Mouse (Mus musculus): ENCODE measurements around the gene Mef2b. TPM values are rescaled to one million over a fixed set of nuclear protein-coding genes. Genes with fewer than 3 reads are reported as not detected.

Mef2b gene
- polyA plus RNA-seq, 1 experiment = 3.5 TPM

GRCm38 (mm10) chr8:70179082-70179481, 39.6 kb downstream of the Mef2b start:
- Histone ChIP-seq H3K27me3 (ENCODE audit: control insufficient read depth, insufficient read depth, low read length) (no peaks in the 10 kb centered on the region), H3K4me3 (ENCODE audit: control insufficient read depth, insufficient read depth, low read length) (no peak overlapping the region), H3K36me3 (ENCODE audit: control insufficient read depth, insufficient read depth, low read length) (no peaks in the 10 kb centered on the region; the same call in 1 of the 2 replicates), H3K27ac (ENCODE audit: control insufficient read depth, insufficient read depth, low read length) (no peak overlapping the region), H3K4me1 (replicated peaks; ENCODE audit: control insufficient read depth, insufficient read depth, low read length) (0 out of 2 replicates have a peak, but pooled peaks cover 4% of the 10 kb centered on the region)
- no peak for DNase-seq
- TF ChIP-seq CTCF (IDR thresholded peaks at IDR 0.05; ENCODE audit: borderline replicate concordance, control insufficient read depth, extremely low read depth, insufficient read depth, low read length, poor library complexity) = no peak
- TF ChIP-seq POLR2A (IDR thresholded peaks at IDR 0.05; ENCODE audit: control insufficient read depth, extremely low read depth, insufficient read depth, low read length, poor library complexity) = no peak
- WGBS = 95% methylated on average over 4 of the region's 4 CpGs

GRCm38 (mm10) chr8:70181212-70181902, 41.8 kb downstream of the Mef2b start:
- Histone ChIP-seq H3K36me3 (ENCODE audit: control insufficient read depth, insufficient read depth, low read length) (no peaks in the 10 kb centered on the region; the same call in 1 of the 2 replicates), H3K4me1 (replicated peaks; ENCODE audit: control insufficient read depth, insufficient read depth, low read length) (no peaks in the 10 kb centered on the region), H3K27me3 (ENCODE audit: control insufficient read depth, insufficient read depth, low read length) (no peaks in the 10 kb centered on the region), H3K27ac (ENCODE audit: control insufficient read depth, insufficient read depth, low read length) (no peak overlapping the region), H3K4me3 (ENCODE audit: control insufficient read depth, insufficient read depth, low read length) (no peak overlapping the region)
- WGBS = 94% methylated on average over 16 of the region's 16 CpGs
- TF ChIP-seq CTCF (IDR thresholded peaks at IDR 0.05; ENCODE audit: borderline replicate concordance, control insufficient read depth, extremely low read depth, insufficient read depth, low read length, poor library complexity) (no peak), POLR2A (IDR thresholded peaks at IDR 0.05; ENCODE audit: control insufficient read depth, extremely low read depth, insufficient read depth, low read length, poor library complexity) (no peak)
- DNase-seq = no peak

- H3K4me1 ChIP-seq (replicated peaks; ENCODE audit: control insufficient read depth, insufficient read depth, low read length) = no peaks in the 10 kb centered on the region
- no peak overlapping the region for H3K27ac ChIP-seq (ENCODE audit: control insufficient read depth, insufficient read depth, low read length)
- TF ChIP-seq CTCF (IDR thresholded peaks at IDR 0.05; ENCODE audit: borderline replicate concordance, control insufficient read depth, extremely low read depth, insufficient read depth, low read length, poor library complexity) (no peak), POLR2A (IDR thresholded peaks at IDR 0.05; ENCODE audit: control insufficient read depth, extremely low read depth, insufficient read depth, low read length, poor library complexity) (no peak)
- 100% methylated on average over 2 of the region's 2 CpGs for whole genome bisulfite sequencing
- DNase-seq = no peak
- no peaks in the 10 kb centered on the region; the same call in 1 of the 2 replicates for H3K36me3 ChIP-seq (ENCODE audit: control insufficient read depth, insufficient read depth, low read length)
- H3K27me3 ChIP-seq (ENCODE audit: control insufficient read depth, insufficient read depth, low read length) = no peaks in the 10 kb centered on the region
- H3K4me3 ChIP-seq (ENCODE audit: control insufficient read depth, insufficient read depth, low read length) = no peak overlapping the region
These were observed 42.4 kb downstream of the Mef2b start for GRCm38 (mm10) chr8:70181903-70182252.

- Histone ChIP-seq H3K4me3 (ENCODE audit: control insufficient read depth, insufficient read depth, low read length) (no peak overlapping the region), H3K4me1 (replicated peaks; ENCODE audit: control insufficient read depth, insufficient read depth, low read length) (no peaks in the 10 kb centered on the region), H3K27ac (ENCODE audit: control insufficient read depth, insufficient read depth, low read length) (no peak overlapping the region), H3K36me3 (ENCODE audit: control insufficient read depth, insufficient read depth, low read length) (no peaks in the 10 kb centered on the region; the same call in 1 of the 2 replicates), H3K27me3 (ENCODE audit: control insufficient read depth, insufficient read depth, low read length) (no peaks in the 10 kb centered on the region)
- TF ChIP-seq POLR2A (IDR thresholded peaks at IDR 0.05; ENCODE audit: control insufficient read depth, extremely low read depth, insufficient read depth, low read length, poor library complexity) (no peak), CTCF (IDR thresholded peaks at IDR 0.05; ENCODE audit: borderline replicate concordance, control insufficient read depth, extremely low read depth, insufficient read depth, low read length, poor library complexity) (no peak)
- 96% methylated on average over 4 of the region's 4 CpGs for WGBS
- DNase-seq = no peak
These were observed 43.7 kb downstream of the Mef2b start for GRCm38 (mm10) chr8:70183194-70183593.

- no peaks in the 10 kb centered on the region for H3K36me3 ChIP-seq (ENCODE audit: control insufficient read depth, insufficient read depth, low read length)
- H3K27ac ChIP-seq (ENCODE audit: control insufficient read depth, insufficient read depth, low read length) = no peak overlapping the region
- 90% methylated on average over 7 of the region's 7 CpGs for WGBS
- no peak overlapping the region for H3K4me3 ChIP-seq (ENCODE audit: control insufficient read depth, insufficient read depth, low read length)
- TF ChIP-seq CTCF (IDR thresholded peaks at IDR 0.05; ENCODE audit: borderline replicate concordance, control insufficient read depth, extremely low read depth, insufficient read depth, low read length, poor library complexity) (no peak), POLR2A (IDR thresholded peaks at IDR 0.05; ENCODE audit: control insufficient read depth, extremely low read depth, insufficient read depth, low read length, poor library complexity) (no peak)
- no peaks in the 10 kb centered on the region for H3K4me1 ChIP-seq (replicated peaks; ENCODE audit: control insufficient read depth, insufficient read depth, low read length)
- H3K27me3 ChIP-seq (ENCODE audit: control insufficient read depth, insufficient read depth, low read length) = no peaks in the 10 kb centered on the region
- no peak for DNase-seq
These were observed 49.2 kb downstream of the Mef2b start for GRCm38 (mm10) chr8:70188707-70189106.

- TF ChIP-seq CTCF (IDR thresholded peaks at IDR 0.05; ENCODE audit: borderline replicate concordance, control insufficient read depth, extremely low read depth, insufficient read depth, low read length, poor library complexity) (no peak), POLR2A (IDR thresholded peaks at IDR 0.05; ENCODE audit: control insufficient read depth, extremely low read depth, insufficient read depth, low read length, poor library complexity) (no peak)
- H3K27me3 ChIP-seq (ENCODE audit: control insufficient read depth, insufficient read depth, low read length) = no peaks in the 10 kb centered on the region
- H3K4me3 ChIP-seq (ENCODE audit: control insufficient read depth, insufficient read depth, low read length) = no peak overlapping the region
- WGBS = 94% methylated on average over 5 of the region's 5 CpGs
- no peak for DNase-seq
- no peaks in the 10 kb centered on the region for H3K4me1 ChIP-seq (replicated peaks; ENCODE audit: control insufficient read depth, insufficient read depth, low read length)
- H3K27ac ChIP-seq (ENCODE audit: control insufficient read depth, insufficient read depth, low read length) = no peak overlapping the region
- no peaks in the 10 kb centered on the region for H3K36me3 ChIP-seq (ENCODE audit: control insufficient read depth, insufficient read depth, low read length)
These were observed 53.7 kb downstream of the Mef2b start for GRCm38 (mm10) chr8:70193238-70193637.
